Mouse (Mus musculus): ENCODE measurements at regions not wholly inside any gene's neighbourhood (a gene's known extent, or its start where the extent isn't known, plus 50 kb on each side); places are given as distances from the start of the nearest gene placed in this dataset.

GRCm38 (mm10) chr12:39371480-39372245 is 592.5 kb downstream of the Etv1 start:
- TF ChIP-seq CTCF (IDR thresholded peaks at IDR 0.05; ENCODE audit: low read depth, low read length): no peak
- TF ChIP-seq POLR2A (IDR thresholded peaks at IDR 0.05; ENCODE audit: borderline replicate concordance, low read depth, low read length): no peak

All from bone marrow macrophage, adult 2 months (primary cell).